Mouse (Mus musculus) heart, embryonic 12.5 days (tissue): Measurements from ENCODE around the gene Gpr183. TPM values are rescaled to one million over a fixed set of nuclear protein-coding genes. Genes with fewer than 3 reads are reported as not detected.

Source experiments
- polyA plus RNA-seq: library from polyadenylated mRNA; unstranded; fragments of >200 nt; fragmentation: Nextera tagmentation; extraction: Ambion mirVana; gene quantifications from 2 replicates; pipeline ENCODE4 v1.2.1, GENCODE M21; 2016

The Gpr183 gene
- polyA plus RNA-seq, 1 experiment from 2014 or later = 1.7 TPM

Other genes with a start within 250 kb of the Gpr183 start
- 7.0 and 7.1 TPM in 2 replicates for gene Dock9, start 167.4 kb downstream of the Gpr183 start, polyA plus RNA-seq
- 56.9 and 63.3 TPM in 2 replicates for gene Ubac2, start 86.6 kb downstream of the Gpr183 start, polyA plus RNA-seq
- gene Gpr18, start 49.4 kb downstream of the Gpr183 start, polyA plus RNA-seq = 0.17 and 0.29 TPM in 2 replicates
- gene Timm8a2, start 69.5 kb upstream of the Gpr183 start, polyA plus RNA-seq = not detected in 2 replicates
- gene Tm9sf2, start 141.8 kb upstream of the Gpr183 start, polyA plus RNA-seq = 144 and 147 TPM in 2 replicates
- gene Clybl, start 216.5 kb upstream of the Gpr183 start, polyA plus RNA-seq = 70.3 and 72.8 TPM in 2 replicates